Mouse (Mus musculus): ENCODE results near the gene Rpl7l1. TPM values are rescaled to one million over a fixed set of nuclear protein-coding genes. Genes with fewer than 3 reads are reported as not detected.

Rpl7l1 gene
- polyA plus RNA-seq (2012; rRNA removed; ENCODE audit: low replicate concordance): 15.8 and 25.4 TPM in 2 replicates

GRCm38 (mm10) chr17:46782341-46783221, at the start of gene Rpl7l1:
Gene Rpl7l1, minus strand, starts transcription at chr17:46782672.

GRCm38 (mm10) chr17:46772404-46773277, 9.8 kb downstream of the Rpl7l1 start, which contains the start of gene 2310039H08Rik:
Gene 2310039H08Rik, plus strand, starts transcription at chr17:46772635.

GRCm38 (mm10) chr17:46763544-46763943, 18.9 kb downstream of the Rpl7l1 start, which contains the start of gene Ptcra:
Gene Ptcra, minus strand, starts transcription at chr17:46763712.

GRCm38 (mm10) chr17:46751794-46752556, 30.5 kb downstream of the Rpl7l1 start, which contains the start of gene Cnpy3:
Gene Cnpy3, minus strand, starts transcription at chr17:46752214.

GRCm38 (mm10) chr17:46728904-46729318, 53.6 kb downstream of the Rpl7l1 start, which contains the start of gene Gnmt:
Gene Gnmt, minus strand, starts transcription at chr17:46729168.

Other genes with a start within 250 kb of the Rpl7l1 start
- gene Cul9, start 236.3 kb downstream of the Rpl7l1 start, polyA plus RNA-seq (2012; rRNA removed; ENCODE audit: low replicate concordance): 28.6 and 40.6 TPM in 2 replicates
- 176 and 261 TPM in 2 replicates for gene Srf, start 226.5 kb downstream of the Rpl7l1 start, polyA plus RNA-seq (2012; rRNA removed; ENCODE audit: low replicate concordance)
- 14.6 and 22.5 TPM in 2 replicates for gene Ptk7, start 153.2 kb downstream of the Rpl7l1 start, polyA plus RNA-seq (2012; rRNA removed; ENCODE audit: low replicate concordance)
- 14.0 and 17.3 TPM in 2 replicates for gene Klc4, start 136.7 kb downstream of the Rpl7l1 start, polyA plus RNA-seq (2012; rRNA removed; ENCODE audit: low replicate concordance)
- gene Mrpl2, start 136.4 kb downstream of the Rpl7l1 start, polyA plus RNA-seq (2012; rRNA removed; ENCODE audit: low replicate concordance): 83.5 and 162 TPM in 2 replicates
- gene Cul7, start 132.3 kb downstream of the Rpl7l1 start, polyA plus RNA-seq (2012; rRNA removed; ENCODE audit: low replicate concordance): 36.6 and 61.4 TPM in 2 replicates
- gene Rrp36, start 108.3 kb downstream of the Rpl7l1 start, polyA plus RNA-seq (2012; rRNA removed; ENCODE audit: low replicate concordance): 29.3 and 29.6 TPM in 2 replicates
- 48.0 and 62.7 TPM in 2 replicates for gene Mea1, start 103.9 kb downstream of the Rpl7l1 start, polyA plus RNA-seq (2012; rRNA removed; ENCODE audit: low replicate concordance)
- 83.6 and 114 TPM in 2 replicates for gene Klhdc3, start 101.8 kb downstream of the Rpl7l1 start, polyA plus RNA-seq (2012; rRNA removed; ENCODE audit: low replicate concordance)
- gene Ppp2r5d, start 77.6 kb downstream of the Rpl7l1 start, polyA plus RNA-seq (2012; rRNA removed; ENCODE audit: low replicate concordance): 57.9 and 60.6 TPM in 2 replicates
- 72.0 and 135 TPM in 2 replicates for gene Pex6, start 71.2 kb downstream of the Rpl7l1 start, polyA plus RNA-seq (2012; rRNA removed; ENCODE audit: low replicate concordance)
- gene Gnmt, start 53.5 kb downstream of the Rpl7l1 start, polyA plus RNA-seq (2012; rRNA removed; ENCODE audit: low replicate concordance): 1.8 and 15.7 TPM in 2 replicates
- gene Cnpy3, start 30.5 kb downstream of the Rpl7l1 start, polyA plus RNA-seq (2012; rRNA removed; ENCODE audit: low replicate concordance): 47.8 and 60.7 TPM in 2 replicates
- not detected in 2 replicates for gene Ptcra, start 19.0 kb downstream of the Rpl7l1 start, polyA plus RNA-seq (2012; rRNA removed; ENCODE audit: low replicate concordance)
- gene 2310039H08Rik, start 10.0 kb downstream of the Rpl7l1 start, polyA plus RNA-seq (2012; rRNA removed; ENCODE audit: low replicate concordance): 115 and 225 TPM in 2 replicates
- gene Bicral, start 75.8 kb upstream of the Rpl7l1 start, polyA plus RNA-seq (2012; rRNA removed; ENCODE audit: low replicate concordance): 10.7 and 10.8 TPM in 2 replicates
- 14.8 and 25.2 TPM in 2 replicates for gene Tbcc, start 108.0 kb upstream of the Rpl7l1 start, polyA plus RNA-seq (2012; rRNA removed; ENCODE audit: low replicate concordance)
- gene Prph2, start 127.8 kb upstream of the Rpl7l1 start, polyA plus RNA-seq (2012; rRNA removed; ENCODE audit: low replicate concordance): not detected in 2 replicates
- gene Ubr2, start 227.9 kb upstream of the Rpl7l1 start, polyA plus RNA-seq (2012; rRNA removed; ENCODE audit: low replicate concordance): 29.4 and 46.9 TPM in 2 replicates

Measured in mammary gland, adult 2 months (tissue).